Mouse (Mus musculus): Measurements from ENCODE around the gene Rasl11a. TPM values are rescaled to one million over a fixed set of nuclear protein-coding genes. Genes with fewer than 3 reads are reported as not detected.

Gene Rasl11a
- polyA plus RNA-seq, 1 experiment, result 3.8 TPM

- no peak for TF ChIP-seq EP300 (IDR thresholded peaks at IDR 0.05; ENCODE audit: insufficient read depth, low read depth, low read length)
- TF ChIP-seq CTCF (IDR thresholded peaks at IDR 0.05; ENCODE audit: low read depth, low read length), result no peak
- no peak for TF ChIP-seq POLR2A (IDR thresholded peaks at IDR 0.05; ENCODE audit: insufficient read depth, low read length)
- Histone ChIP-seq H3K27ac (ENCODE audit: insufficient read depth, low read length) (no peak overlapping the region), H3K9me3 (replicated peaks; ENCODE audit: control insufficient read depth, insufficient read depth, low read length, poor library complexity, severe bottlenecking) (no peaks in the 10 kb centered on the region), H3K27me3 (ENCODE audit: control insufficient read depth, insufficient read depth, low read length, poor library complexity, severe bottlenecking) (no peaks in the 10 kb centered on the region), H3K4me3 (ENCODE audit: low read depth, low read length) (no peak overlapping the region), H3K9ac (ENCODE audit: low read depth, poor library complexity, severe bottlenecking) (no peak overlapping the region), H3K36me3 (ENCODE audit: control insufficient read depth, insufficient read depth, low read length, poor library complexity, severe bottlenecking) (no peaks in the 10 kb centered on the region), H3K4me1 (ENCODE audit: control insufficient read depth, insufficient read depth, low read length) (no peaks in the 10 kb centered on the region)
Observed at GRCm38 (mm10) chr5:146813421-146813820, 31.4 kb upstream of the Rasl11a start.

- Histone ChIP-seq H3K36me3 (ENCODE audit: control insufficient read depth, insufficient read depth, low read length, poor library complexity, severe bottlenecking) (no peaks in the 10 kb centered on the region), H3K4me3 (ENCODE audit: low read depth, low read length) (no peak overlapping the region), H3K9ac (ENCODE audit: low read depth, poor library complexity, severe bottlenecking) (no peak overlapping the region), H3K9me3 (replicated peaks; ENCODE audit: control insufficient read depth, insufficient read depth, low read length, poor library complexity, severe bottlenecking) (no peaks in the 10 kb centered on the region), H3K27ac (ENCODE audit: insufficient read depth, low read length) (no peak overlapping the region), H3K4me1 (ENCODE audit: control insufficient read depth, insufficient read depth, low read length) (no peaks in the 10 kb centered on the region), H3K27me3 (ENCODE audit: control insufficient read depth, insufficient read depth, low read length, poor library complexity, severe bottlenecking) (no peaks in the 10 kb centered on the region)
- TF ChIP-seq CTCF (IDR thresholded peaks at IDR 0.05; ENCODE audit: low read depth, low read length) (no peak), EP300 (IDR thresholded peaks at IDR 0.05; ENCODE audit: insufficient read depth, low read depth, low read length) (no peak), POLR2A (IDR thresholded peaks at IDR 0.05; ENCODE audit: insufficient read depth, low read length) (no peak)
Observed at GRCm38 (mm10) chr5:146815394-146815793, 29.5 kb upstream of the Rasl11a start.

GRCm38 (mm10) chr5:146817583-146817982 lies 27.3 kb upstream of the Rasl11a start:
- no peak overlapping the region for H3K4me3 ChIP-seq (ENCODE audit: low read depth, low read length)
- H3K9ac ChIP-seq (ENCODE audit: low read depth, poor library complexity, severe bottlenecking), result no peak overlapping the region
- H3K27me3 ChIP-seq (ENCODE audit: control insufficient read depth, insufficient read depth, low read length, poor library complexity, severe bottlenecking), result no peaks in the 10 kb centered on the region
- no peaks in the 10 kb centered on the region for H3K36me3 ChIP-seq (ENCODE audit: control insufficient read depth, insufficient read depth, low read length, poor library complexity, severe bottlenecking)
- no peaks in the 10 kb centered on the region for H3K4me1 ChIP-seq (ENCODE audit: control insufficient read depth, insufficient read depth, low read length)
- H3K27ac ChIP-seq (ENCODE audit: insufficient read depth, low read length), result no peak overlapping the region
- TF ChIP-seq POLR2A (IDR thresholded peaks at IDR 0.05; ENCODE audit: insufficient read depth, low read length), result no peak
- no peak for TF ChIP-seq EP300 (IDR thresholded peaks at IDR 0.05; ENCODE audit: insufficient read depth, low read depth, low read length)
- no peak for TF ChIP-seq CTCF (IDR thresholded peaks at IDR 0.05; ENCODE audit: low read depth, low read length)
- no peaks in the 10 kb centered on the region for H3K9me3 ChIP-seq (replicated peaks; ENCODE audit: control insufficient read depth, insufficient read depth, low read length, poor library complexity, severe bottlenecking)

- Histone ChIP-seq H3K36me3 (ENCODE audit: control insufficient read depth, insufficient read depth, low read length, poor library complexity, severe bottlenecking) (no peaks in the 10 kb centered on the region), H3K9ac (ENCODE audit: low read depth, poor library complexity, severe bottlenecking) (no peak overlapping the region), H3K27ac (ENCODE audit: insufficient read depth, low read length) (no peak overlapping the region), H3K4me3 (ENCODE audit: low read depth, low read length) (no peak overlapping the region), H3K9me3 (replicated peaks; ENCODE audit: control insufficient read depth, insufficient read depth, low read length, poor library complexity, severe bottlenecking) (no peaks in the 10 kb centered on the region), H3K4me1 (ENCODE audit: control insufficient read depth, insufficient read depth, low read length) (no peaks in the 10 kb centered on the region), H3K27me3 (ENCODE audit: control insufficient read depth, insufficient read depth, low read length, poor library complexity, severe bottlenecking) (no peaks in the 10 kb centered on the region)
- TF ChIP-seq EP300 (IDR thresholded peaks at IDR 0.05; ENCODE audit: insufficient read depth, low read depth, low read length) (no peak), CTCF (IDR thresholded peaks at IDR 0.05; ENCODE audit: low read depth, low read length) (no peak), POLR2A (IDR thresholded peaks at IDR 0.05; ENCODE audit: insufficient read depth, low read length) (no peak)
Observed at GRCm38 (mm10) chr5:146818906-146819623, 25.8 kb upstream of the Rasl11a start.

- H3K27me3 ChIP-seq (ENCODE audit: control insufficient read depth, insufficient read depth, low read length, poor library complexity, severe bottlenecking), result no peaks in the 10 kb centered on the region
- no peak overlapping the region for H3K27ac ChIP-seq (ENCODE audit: insufficient read depth, low read length)
- no peak overlapping the region for H3K9ac ChIP-seq (ENCODE audit: low read depth, poor library complexity, severe bottlenecking)
- TF ChIP-seq CTCF (IDR thresholded peaks at IDR 0.05; ENCODE audit: low read depth, low read length), result no peak
- no peak for TF ChIP-seq POLR2A (IDR thresholded peaks at IDR 0.05; ENCODE audit: insufficient read depth, low read length)
- no peak for TF ChIP-seq EP300 (IDR thresholded peaks at IDR 0.05; ENCODE audit: insufficient read depth, low read depth, low read length)
- no peaks in the 10 kb centered on the region for H3K9me3 ChIP-seq (replicated peaks; ENCODE audit: control insufficient read depth, insufficient read depth, low read length, poor library complexity, severe bottlenecking)
- no peak overlapping the region for H3K4me3 ChIP-seq (ENCODE audit: low read depth, low read length)
- H3K36me3 ChIP-seq (ENCODE audit: control insufficient read depth, insufficient read depth, low read length, poor library complexity, severe bottlenecking), result no peaks in the 10 kb centered on the region
- no peaks in the 10 kb centered on the region for H3K4me1 ChIP-seq (ENCODE audit: control insufficient read depth, insufficient read depth, low read length)
Observed at GRCm38 (mm10) chr5:146823005-146823404, 21.9 kb upstream of the Rasl11a start.

GRCm38 (mm10) chr5:146829528-146829927 lies 15.3 kb upstream of the Rasl11a start:
- TF ChIP-seq EP300 (IDR thresholded peaks at IDR 0.05; ENCODE audit: insufficient read depth, low read depth, low read length) (no peak), POLR2A (IDR thresholded peaks at IDR 0.05; ENCODE audit: insufficient read depth, low read length) (peak; percentile 36)
- H3K4me1 ChIP-seq (ENCODE audit: control insufficient read depth, insufficient read depth, low read length), result no peaks in the 10 kb centered on the region
- peak overlapping the region; percentile 58 for H3K4me3 ChIP-seq (ENCODE audit: low read depth, low read length)
- no peaks in the 10 kb centered on the region for H3K27me3 ChIP-seq (ENCODE audit: control insufficient read depth, insufficient read depth, low read length, poor library complexity, severe bottlenecking)
- H3K9ac ChIP-seq (ENCODE audit: low read depth, poor library complexity, severe bottlenecking), result peak overlapping the region; percentile 16
- H3K27ac ChIP-seq (ENCODE audit: insufficient read depth, low read length), result peak overlapping the region; percentile 70
- H3K9me3 ChIP-seq (replicated peaks; ENCODE audit: control insufficient read depth, insufficient read depth, low read length, poor library complexity, severe bottlenecking), result no peaks in the 10 kb centered on the region
- peaks cover 9% of the 10 kb centered on the region for H3K36me3 ChIP-seq (ENCODE audit: control insufficient read depth, insufficient read depth, low read length, poor library complexity, severe bottlenecking)

Measured in ES-Bruce4 (cell line).